Mouse (Mus musculus) frontal cortex, postnatal 25 days (tissue): ENCODE results near the gene Gart.
A peak's percentile ranks its signal among the peaks of the same experiment; 100 is the strongest.

Experiments
- DNase-seq, 2 experiments: peaks; one replicate each; pipeline ENCODE4 v3.0.0; 2022; ENCODE audit warnings: low spot score in 2 of 2

The Gart gene

DNA sequence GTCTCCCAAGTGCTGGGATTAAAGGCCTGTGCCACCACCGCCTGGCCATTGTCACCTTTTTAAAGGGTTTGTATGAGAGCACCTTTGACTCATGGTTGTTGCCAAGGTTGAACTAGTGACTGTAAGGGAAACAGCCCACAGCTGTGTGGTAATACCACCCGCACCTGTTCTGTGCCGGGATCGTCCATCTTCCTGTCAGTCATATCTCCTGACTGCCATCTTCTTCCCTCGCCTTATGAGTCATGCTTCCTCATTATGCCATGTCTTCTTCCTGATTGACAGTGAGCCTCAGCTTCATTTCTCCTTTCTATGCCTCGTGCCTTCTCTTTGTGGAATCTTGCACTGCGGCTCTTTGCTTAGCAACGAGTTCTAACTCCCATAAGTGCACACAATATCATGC is 39.8 kb downstream of the Gart start:
- DNase-seq, result no peak

- no peak for DNase-seq
These were observed 41.6 kb downstream of the Gart start for GRCm38 (mm10) chr16:91605156-91605555.

- no peak for DNase-seq
These were observed 45.1 kb downstream of the Gart start for GRCm38 (mm10) chr16:91601693-91602092.

DNA sequence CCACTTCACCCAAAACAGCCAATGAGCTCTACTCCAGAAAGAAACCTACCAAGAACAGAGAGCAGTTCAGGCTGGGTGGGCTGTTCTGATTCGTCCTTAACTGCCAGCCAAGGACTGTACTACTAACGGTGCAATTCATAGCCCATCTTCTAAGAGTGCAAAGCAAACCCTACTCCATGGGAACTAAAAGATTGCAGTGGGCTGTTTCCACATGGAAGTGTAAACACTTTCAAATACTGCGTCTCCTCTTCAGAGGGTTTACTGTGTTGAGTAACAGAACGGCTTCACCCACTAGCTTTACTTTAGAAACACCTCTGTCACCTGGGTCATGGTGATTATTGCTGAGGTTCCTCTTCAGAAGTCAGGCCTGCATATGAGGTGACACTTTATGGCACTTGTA is 45.7 kb downstream of the Gart start:
- no peak for DNase-seq

DNA sequence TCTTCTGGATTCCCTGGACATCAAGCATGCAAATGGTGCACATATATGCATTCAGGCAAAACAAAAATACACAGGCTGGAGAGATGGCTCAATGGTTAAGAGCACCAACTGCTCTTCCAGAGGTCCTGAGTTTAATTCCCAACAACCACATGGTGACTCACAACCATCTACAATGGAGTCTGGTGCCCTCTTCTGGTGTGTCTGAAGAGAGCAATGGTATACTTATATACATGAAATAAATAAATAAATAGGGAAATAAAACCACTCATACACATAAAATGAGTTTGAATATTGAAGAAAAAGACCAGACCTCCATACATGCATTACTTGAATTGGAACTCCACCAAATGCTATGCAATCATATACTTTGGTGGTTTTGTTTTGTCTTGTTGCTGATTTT is 47.5 kb downstream of the Gart start:
- DNase-seq, result no peak

- DNase-seq, result peak; percentile 96 to 98
These were observed 49.1 kb downstream of the Gart start, which contains the start of gene Tmem50b for GRCm38 (mm10) chr16:91597672-91598010. Gene Tmem50b, minus strand, starts transcription at chr16:91597800.

- DNase-seq, result peak in 1 of 2 experiments; percentile 10
These were observed 49.7 kb downstream of the Gart start for GRCm38 (mm10) chr16:91596779-91597671.

DNA sequence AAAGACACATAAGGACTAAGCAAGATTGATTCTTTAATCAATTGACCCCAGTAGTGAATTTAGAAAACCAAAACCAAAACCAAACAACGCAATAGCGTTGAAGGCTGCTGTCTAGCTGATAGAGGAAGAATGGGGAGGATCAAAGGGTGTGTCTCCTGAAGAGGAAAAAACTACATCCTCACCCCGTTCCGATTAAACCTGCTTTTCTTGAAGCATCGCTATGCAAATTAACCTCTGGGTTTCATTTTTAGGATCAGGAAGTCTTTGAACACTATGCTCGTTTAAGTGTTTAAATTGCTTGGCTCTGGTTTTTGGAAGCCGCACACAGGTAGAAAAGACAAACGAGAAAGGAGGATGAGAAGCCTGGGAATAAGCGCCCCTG is 50.4 kb downstream of the Gart start:
- no peak for DNase-seq

DNA sequence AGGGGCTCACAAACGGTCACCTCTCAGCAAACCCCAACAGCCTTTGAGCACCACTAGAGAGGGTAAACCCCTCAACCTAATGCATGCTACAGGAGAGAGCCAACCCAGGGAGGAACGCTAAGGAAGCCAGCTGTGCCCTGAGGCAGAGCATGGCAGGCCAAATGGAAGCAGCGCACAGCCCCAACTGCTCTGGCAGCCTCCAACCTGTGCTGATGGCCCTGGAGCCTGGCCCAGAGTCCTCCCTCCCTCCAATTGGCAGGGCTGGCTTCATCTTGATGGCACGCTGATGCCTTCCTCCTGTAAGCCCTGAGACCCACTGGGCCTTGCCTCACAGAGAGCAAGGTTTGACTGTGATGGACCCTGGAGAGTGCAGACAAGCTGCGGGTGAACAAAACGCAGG is 51.7 kb downstream of the Gart start:
- no peak for DNase-seq

DNA sequence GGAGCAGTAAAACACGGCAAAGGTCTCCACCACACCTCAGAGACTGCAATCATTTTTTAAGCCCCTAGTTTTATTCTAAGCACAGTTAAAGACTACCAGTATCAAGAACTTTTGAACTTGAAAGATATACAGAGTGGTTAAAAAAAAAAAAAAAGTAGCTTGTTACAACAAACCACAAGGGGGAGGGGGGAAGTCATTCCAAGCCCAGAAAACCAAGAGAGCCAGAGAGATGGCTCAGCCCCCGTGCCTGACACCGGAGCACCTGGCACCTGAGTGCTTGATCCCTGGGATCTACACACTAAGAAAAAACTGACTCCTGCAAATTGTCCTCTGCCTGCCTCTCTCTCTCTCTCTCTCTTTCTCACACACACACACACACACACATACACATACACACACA is 53.5 kb downstream of the Gart start:
- DNase-seq, result no peak

DNA sequence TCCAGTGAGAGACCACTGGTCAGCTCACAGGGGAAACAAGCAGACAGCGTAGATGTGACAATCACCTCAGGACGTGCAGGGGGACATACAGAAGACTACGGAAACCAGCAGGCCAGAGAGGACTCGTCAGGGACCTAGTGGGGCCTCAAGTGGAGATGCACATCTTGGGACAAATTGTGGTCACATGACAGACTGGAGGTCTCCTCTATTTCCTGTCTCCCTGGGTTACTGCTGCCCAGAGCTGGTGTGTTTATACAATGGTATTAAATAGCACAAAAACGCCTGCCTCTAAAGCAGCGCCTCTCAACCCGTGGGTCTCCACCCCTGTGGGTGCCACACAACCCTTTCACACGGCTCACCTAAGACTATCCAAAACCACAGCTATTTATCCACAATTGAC is 54.6 kb downstream of the Gart start:
- no peak for DNase-seq

DNA sequence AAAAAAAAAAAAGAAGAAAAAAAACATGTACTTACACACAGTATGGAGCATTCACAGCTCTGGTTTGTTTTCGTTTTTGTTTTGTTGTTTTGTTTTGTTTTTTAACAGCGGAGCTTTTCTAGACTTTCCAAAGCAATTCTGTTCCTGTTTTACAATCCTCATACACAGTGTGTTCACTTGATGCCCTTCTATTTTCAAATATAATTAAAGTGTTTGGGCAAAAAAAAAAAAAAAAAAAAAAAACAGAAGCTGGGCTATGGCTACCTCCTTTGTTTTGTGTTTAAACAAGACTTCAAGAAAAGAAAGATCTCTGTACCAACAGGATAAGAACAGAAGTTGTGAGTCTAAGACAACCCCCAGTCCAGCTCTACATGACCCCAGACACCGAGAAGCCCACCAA is 58.0 kb downstream of the Gart start:
- no peak for DNase-seq

DNA sequence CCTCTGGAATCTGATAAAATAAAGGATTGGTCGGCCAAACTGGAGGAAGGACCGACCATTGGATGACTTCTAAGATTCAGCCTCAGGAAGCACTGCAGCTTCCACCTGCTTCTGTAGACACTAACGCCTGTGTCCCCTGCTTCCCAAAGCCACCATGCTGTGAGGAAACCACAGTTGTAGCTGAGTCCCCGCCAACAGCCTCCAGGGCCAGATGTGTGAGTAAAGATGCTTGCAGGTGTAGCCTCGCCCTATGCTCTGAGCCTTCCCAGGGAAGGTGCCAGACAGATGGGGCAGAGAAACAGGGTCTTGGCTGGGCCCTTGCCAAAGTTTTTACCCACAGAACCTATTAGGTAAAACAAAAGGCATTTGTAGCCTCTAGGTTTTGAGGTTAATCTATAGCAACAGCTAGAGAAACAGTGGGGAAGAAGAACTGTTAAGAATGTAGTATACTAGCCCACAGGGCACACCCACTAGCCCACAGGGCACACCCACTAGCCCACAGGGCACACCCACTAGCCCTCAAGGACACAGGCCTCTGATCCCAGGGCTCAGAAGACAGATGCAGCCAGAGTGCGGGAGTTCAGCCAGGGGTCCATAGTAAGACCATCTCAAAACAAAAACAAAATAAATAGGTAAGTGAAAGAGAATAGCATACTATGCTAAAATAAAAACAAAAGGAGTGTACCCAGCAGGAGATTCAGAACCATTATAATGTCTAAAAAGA is 58.9 kb downstream of the Gart start:
- no peak for DNase-seq

GRCm38 (mm10) chr16:91586244-91586643 is 60.5 kb downstream of the Gart start:
- DNase-seq, result no peak

DNA sequence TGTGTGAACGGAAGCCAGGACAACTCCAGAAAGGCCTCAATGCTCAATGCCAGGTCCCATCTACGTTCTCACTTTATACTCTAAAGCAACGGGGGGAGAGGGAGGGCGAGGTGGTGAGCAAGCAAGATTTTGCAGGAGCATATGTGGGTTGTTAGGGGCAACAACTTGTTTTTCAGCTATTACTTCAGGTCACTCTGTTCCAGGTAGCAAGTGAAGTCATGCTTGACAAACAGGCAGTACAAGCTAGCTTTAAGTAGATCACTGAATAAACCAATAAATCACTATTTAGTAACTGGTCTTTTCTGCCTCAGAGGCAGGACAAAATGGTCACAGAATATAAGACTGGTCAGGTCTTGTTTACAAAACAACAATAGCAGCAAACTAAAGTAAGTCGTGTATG is 61.1 kb downstream of the Gart start:
- DNase-seq, result no peak

- DNase-seq, result no peak
These were observed 64.4 kb downstream of the Gart start for GRCm38 (mm10) chr16:91582307-91582706.

DNA sequence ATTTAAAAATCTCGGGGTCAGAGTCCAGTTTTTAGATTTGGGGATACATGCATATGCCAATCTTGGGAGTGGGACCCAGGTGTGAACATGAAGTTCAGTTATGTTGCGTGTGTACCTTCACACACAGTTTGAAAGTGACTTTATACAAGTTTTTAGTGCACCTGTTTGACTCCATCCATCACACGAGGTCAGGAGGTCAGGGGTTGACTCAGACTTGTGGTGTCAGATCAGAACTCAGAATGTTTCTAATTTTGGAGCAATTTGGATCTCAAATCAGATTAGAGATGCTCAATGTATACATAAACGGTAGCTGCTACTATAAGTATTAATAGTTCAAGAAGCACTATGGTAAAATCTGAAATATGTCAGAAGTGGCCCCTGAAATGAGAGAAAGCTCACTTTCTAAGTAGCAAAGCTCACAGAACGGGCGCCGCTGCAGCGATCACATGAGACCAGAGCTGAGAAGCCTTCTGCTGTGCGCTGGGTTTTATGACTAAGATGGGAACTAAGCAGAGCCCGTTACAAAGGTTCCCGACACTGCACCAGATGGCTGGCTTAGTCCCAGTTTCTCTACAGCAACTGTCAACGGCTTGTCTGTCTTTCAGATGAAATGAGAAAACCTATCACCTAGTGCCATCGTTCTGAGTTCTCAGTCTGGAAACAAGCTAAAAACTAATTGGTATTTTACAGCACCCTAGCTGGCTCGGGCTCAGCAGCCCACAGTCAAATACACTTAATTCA is 67.6 kb downstream of the Gart start:
- DNase-seq, result no peak

GRCm38 (mm10) chr16:91575151-91575550 is 71.6 kb downstream of the Gart start:
- DNase-seq, result no peak
